Mouse (Mus musculus) adrenal gland, postnatal 14 days (tissue): ENCODE results near the gene Tmem56. TPM values are rescaled to one million over a fixed set of nuclear protein-coding genes. Genes with fewer than 3 reads are reported as not detected.

ENCODE experiments used
- DNase-seq: peaks from one replicate; pipeline ENCODE4 v3.0.0; 2021; ENCODE audit warnings: mixed read lengths
- long read RNA-seq, 2 experiments: library from polyadenylated mRNA; stranded (forward); transcript quantifications; one replicate each; pipeline ENCODE4 v2.0.0; 2021
- total RNA-seq: library from RNA; stranded (reverse); gene quantifications from 2 replicates; pipeline ENCODE4 v1.2.3, GENCODE M21; 2021

The Tmem56 gene
- total RNA-seq, result 24.9 and 35.0 TPM in 2 replicates
- long read RNA-seq, experiment 1, full-length matches to known transcripts, result 6 of 8 reads
- long read RNA-seq, experiment 1, partial matches to known transcripts, result 0 of 8 reads
- long read RNA-seq, experiment 1, other reads (novel, unspliced or antisense), result 2 of 8 reads
- long read RNA-seq, experiment 2, full-length matches to known transcripts, result 7 of 8 reads
- long read RNA-seq, experiment 2, partial matches to known transcripts, result 0 of 8 reads
- long read RNA-seq, experiment 2, other reads (novel, unspliced or antisense), result 1 of 8 reads

DNA sequence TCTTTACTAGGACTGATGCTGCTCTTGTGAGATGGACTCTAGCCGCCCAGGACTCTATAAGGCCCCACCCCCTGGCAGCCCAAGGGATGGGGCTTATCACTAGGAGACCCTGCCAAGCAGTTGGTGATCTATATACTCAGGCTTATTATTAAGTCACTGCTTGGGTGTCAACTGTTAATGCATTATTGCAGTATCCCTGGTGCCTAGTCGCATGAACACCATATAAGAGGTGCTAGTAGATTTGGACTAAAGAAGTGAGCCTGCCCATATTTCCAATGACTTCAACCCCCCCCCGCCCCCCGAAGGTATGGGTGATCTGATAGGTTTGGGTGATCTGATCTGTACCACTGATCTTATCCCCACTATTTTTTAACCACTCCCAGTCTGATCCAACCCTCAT lies at the start of gene Tmem56:
Gene Tmem56 (minus strand): TSS at position 101 of the 400 bp plus-strand sequence.
- no peak for DNase-seq

DNA sequence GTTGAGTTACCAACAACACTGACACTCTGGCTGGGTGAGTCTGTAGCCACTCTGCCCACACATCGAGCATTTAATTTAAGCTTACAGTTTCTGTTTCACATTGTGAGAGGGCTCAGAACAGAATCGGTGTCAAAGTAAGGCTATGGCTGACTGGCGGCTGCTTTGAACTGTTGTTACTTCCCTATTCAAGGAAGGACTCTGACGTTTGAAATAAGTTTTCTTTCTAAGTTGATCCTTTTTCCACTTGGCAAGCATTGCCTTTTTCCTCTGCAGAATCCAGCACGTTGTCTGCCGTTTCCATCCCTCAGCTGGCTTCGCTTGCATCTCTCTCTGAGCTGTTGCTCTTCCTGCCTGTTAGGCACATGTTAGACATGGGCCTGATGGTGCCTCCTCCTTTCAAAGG lies 47.3 kb upstream of the Tmem56 start:
- DNase-seq, result no peak

DNA sequence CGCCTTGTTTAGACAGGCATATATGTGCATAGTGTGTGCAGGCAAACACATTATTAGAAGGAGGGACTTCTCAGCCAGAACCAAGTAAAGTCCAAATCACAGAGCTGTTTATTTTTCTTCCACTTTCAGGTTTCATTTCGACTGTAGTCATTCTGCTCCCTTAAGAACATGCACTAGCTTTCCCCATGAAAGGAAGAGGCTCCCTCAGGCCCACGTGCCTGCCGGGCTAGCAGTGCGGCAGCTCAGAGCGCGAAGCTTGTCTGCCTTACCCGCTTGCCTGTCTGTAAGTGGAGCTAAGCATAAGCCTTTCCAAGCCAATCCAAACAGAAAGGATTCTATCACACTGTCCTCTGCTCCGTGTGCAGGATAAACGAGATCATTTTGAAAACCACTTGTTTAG lies 46.7 kb upstream of the Tmem56 start:
- DNase-seq, result no peak

DNA sequence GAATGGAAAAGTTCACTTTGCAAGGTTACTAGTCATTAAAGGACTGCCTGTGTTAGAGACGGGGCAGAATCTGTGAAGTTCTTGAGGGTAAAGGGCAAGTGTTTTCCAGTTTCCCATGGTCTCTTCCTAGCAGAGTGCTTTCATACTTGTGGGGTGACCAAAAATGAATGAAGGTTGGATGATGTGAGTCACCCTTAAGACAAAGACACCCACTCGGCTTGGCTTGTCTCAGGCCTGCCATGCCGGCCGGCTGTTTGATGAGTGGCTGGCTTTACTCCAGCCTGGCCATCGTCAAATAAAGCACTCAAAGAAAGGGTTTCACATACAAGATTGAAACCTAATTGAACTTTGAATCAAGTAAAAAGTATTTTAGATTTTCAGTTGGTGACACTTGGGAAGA lies 44.5 kb upstream of the Tmem56 start:
- peak; percentile 30 for DNase-seq

DNA sequence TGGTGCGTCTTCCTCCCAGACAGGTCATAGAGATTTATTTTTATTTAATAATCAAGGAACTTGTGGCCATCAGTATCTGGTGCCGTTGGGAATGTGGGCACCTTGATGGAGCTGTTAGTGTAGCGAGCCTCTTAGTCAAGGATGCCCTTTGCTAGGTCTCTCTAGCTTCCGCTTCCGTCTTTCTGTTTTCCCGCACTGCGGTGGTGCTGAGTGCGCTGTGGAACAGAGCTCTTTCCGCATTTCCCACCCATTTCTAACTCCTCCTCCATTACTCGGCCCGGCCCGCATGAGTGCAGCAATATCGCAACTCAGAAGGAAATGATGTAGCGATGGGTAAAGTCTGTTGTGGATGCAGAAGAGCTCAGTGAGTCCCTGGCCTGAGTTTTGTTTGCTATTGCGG lies 40.5 kb upstream of the Tmem56 start:
- no peak for DNase-seq

DNA sequence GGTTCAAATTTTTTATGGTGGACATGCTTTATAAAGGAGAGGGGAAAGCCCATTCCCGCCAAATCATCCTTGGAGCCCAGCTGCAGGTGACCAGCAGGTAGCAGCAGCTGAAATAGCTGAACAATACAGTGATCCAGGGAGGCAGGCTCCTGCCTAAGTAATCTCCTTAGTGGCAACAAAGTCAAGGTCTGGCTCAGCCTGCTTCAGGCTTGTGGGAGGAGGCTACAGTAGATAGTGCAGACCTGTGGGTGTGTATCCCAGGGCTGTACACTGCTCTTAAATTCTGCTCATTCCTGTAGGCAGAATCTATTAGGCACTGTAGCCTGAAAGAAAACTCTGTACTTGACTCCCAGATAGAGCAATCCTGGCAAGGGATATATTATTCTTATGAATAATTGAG lies 38.0 kb upstream of the Tmem56 start:
- no peak for DNase-seq

GRCm38 (mm10) chr3:121319906-121320305 lies 37.0 kb upstream of the Tmem56 start:
- DNase-seq, result no peak

- no peak for DNase-seq
Measured at GRCm38 (mm10) chr3:121315498-121315897, 32.6 kb upstream of the Tmem56 start.

DNA sequence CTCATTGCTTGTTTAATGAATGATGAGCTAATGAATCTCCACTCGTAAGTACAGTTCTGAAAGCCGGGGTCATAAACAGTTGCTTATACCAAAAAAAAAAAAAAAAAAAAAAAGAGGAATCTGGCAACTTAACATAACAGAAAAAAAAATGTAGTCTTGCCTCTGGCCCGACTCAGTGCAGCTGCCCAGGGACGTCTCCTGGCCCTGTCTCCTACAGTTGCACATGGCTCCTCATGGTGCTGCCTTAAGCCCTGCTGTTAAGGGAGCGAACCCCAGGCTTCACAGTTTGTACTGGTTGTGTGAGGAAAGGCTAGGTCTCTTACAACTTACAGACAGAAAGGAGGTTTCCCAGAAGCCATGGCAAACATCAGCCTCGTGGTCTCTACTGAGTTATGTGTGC lies 31.3 kb upstream of the Tmem56 start:
- DNase-seq, result no peak

DNA sequence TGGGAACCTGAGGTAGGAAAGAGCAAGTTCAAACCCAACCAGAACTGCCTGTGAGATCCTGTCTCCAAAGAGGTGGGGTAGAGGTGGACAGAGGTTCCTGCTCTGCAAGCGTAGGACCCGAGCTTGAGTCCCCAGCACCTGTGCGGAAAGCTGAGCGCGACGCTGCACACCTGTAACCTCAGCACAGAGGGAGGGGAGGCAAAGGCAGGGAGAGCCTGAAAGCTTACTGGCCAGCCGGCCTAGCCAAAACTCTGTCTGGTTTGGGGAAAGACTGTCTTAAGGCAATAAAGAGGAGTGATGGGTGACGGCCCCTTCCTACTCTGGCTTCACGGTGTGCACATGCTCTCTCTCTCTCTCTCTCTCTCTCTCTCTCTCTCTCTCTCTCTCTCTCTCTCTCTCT lies 30.1 kb upstream of the Tmem56 start:
- no peak for DNase-seq

DNA sequence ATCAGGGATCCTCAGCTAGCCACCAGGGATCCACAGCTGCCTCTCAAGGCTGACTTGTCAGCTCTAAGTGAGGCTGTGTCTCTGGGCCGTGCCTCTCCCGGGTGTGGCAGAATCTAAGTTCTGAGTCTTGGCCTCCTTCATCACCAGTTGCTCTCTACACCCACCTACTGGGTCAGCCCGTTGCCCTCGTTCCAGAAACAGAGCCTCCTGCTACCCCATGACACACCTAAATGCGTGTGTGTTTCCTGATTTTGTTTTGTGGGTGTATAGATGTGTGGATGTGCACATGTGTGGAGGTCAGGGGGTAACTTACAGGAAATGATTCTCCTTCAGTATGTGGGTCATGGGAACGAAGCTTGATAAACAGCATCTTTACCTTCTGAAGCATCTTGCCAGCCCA lies 29.5 kb upstream of the Tmem56 start:
- DNase-seq, result no peak

DNA sequence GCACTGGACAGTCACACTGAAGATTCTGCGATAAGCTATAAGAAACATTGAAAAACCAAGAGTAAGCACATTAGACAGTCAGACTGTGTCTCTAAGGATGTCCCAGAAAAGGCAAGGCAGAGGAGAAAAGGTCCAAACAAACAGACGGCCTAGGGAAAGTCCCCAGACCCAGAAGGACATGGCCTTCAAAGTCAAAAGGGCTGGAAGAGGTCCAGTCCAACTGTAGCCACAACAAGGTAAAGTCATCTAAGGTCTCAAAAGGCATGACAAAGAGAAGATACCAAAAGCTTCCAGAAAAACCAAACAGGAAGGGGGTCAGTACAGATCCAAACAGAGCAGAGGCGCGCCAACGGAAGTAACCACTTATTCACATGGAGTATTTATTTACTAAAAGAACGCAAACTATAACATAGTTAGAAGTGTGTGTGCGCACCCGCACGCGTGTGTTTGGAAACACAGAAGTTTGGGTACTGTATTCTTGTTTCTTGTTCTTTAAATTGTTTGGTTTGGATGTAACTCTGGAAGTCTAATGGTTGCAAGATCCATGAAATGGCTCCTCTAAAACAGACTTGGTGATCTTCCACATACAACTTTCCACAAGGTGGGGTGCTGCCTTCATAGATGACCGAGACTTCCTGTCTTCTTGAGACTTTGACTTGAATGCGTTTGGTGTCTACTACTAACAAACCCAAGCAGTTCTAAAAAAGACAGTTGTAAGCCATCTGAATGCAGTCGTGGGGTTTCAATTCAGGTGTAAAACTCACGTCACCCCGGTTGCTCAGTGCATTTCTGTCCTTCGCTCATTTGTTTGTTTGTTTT lies 27.2 kb upstream of the Tmem56 start:
- DNase-seq, result peak; percentile 64

DNA sequence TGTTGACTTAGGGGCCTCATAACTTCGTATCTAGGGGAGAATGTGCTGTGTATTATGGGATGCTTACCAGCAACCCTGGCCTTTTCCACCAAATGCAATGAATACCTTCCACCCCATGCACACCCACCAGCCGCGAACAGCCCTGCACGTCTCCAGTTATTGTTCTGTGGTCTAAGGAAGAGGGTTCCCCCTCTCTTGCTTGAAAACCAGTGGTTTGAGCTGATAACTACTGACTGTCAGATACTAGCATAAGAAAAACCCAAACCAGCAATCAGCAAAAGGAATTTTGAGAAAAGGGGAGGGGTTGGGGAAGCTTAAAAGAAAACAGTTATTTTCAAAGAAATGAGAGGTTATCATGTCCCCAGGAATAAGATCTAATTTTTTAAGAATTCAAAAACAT lies 26.5 kb upstream of the Tmem56 start:
- DNase-seq, result no peak

- no peak for DNase-seq
Measured at GRCm38 (mm10) chr3:121308935-121309334, 26.0 kb upstream of the Tmem56 start.

DNA sequence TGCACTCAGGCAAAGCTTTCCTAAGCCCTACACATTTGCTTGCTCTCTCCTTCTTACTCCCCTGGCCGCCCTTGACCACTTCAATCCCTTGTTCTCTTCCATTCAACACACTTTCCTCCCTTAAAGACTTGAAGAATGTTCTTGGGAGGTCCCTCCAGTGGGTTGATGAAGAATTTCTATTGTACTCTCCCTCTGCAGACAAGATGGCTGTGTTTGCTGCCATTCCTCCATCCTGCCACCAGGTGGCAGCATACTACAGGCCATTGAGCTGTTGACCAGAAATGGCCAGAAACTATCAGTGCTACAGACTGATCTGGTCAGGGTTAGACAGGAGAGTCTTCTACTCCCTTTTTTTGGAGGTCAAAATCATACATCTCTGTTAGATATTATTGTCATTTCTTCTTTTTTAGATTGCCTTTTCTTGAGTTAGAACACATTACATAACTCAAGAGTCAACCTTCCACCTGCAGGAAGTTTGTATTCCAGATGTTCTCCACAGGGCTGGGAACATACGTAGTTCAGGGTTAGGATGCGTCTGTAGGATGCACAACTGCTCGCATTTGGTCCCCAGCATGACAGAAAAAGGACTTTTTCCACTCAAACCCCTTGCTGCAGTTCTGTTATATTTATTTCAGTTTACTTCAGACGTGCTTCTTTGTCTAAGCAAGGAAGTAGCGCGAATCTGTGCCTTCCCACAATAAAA lies 24.8 kb upstream of the Tmem56 start:
- DNase-seq, result peak; percentile 87

DNA sequence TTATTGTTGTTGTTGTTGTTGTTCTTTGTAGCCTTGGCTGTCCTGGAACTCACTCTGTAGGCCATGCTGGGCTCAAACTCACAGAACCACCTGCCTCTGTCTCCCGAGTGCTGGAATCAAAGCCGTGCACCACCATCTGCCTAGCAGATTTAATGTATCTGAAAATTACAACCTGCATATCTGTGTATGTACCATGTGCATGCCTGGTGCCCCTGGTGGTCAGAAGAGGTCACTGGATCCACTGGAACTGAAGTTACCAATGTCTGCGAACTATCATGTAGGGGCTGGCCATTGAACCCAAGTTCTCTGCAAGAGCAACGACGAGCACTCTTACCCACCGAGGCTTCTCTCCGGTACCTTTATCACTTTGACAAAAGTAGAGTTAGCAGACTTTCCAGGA lies 23.7 kb upstream of the Tmem56 start:
- peak; percentile 34 for DNase-seq

- no peak for DNase-seq
Measured at GRCm38 (mm10) chr3:121294200-121294599, 11.3 kb upstream of the Tmem56 start.

DNA sequence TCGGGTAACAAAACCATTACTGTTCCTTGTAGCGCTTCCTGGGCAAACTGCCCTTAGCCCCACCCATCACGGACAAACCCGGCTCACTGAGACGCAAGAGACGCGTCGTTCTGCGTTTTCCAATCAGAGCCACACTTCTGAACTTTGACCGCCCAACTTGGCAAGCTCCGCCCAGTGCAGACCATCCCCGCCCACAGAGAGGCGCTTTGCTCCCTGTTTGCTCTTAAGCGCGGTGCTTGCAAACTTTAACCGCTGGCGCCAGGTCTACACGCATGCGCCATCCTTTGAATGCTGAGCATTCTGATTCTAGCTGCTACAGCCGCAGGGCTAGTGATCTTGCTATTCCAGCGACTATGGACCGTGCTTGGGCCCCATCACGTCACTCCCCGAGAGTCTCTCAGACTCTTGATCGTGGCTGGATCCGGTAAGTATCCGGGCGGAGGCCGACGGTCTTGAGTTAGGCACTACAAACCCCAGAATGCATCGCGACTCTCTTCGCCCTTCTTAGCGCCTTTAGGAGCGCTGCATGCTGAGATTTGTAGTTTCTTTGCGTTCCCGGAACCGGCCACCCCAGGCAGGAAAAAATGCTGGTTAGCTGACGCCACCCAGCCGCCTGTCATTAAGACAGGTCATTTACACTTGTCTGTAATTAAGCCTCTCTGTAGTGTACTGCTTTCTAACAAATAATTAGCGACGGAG lies 8.8 kb upstream of the Tmem56 start, which contains the start of gene Alg14:
Gene Alg14 (plus strand): TSS at position 214 of the 699 bp plus-strand sequence.
- peak; percentile 97 for DNase-seq

GRCm38 (mm10) chr3:121291225-121291559 lies 8.3 kb upstream of the Tmem56 start:
- no peak for DNase-seq

DNA sequence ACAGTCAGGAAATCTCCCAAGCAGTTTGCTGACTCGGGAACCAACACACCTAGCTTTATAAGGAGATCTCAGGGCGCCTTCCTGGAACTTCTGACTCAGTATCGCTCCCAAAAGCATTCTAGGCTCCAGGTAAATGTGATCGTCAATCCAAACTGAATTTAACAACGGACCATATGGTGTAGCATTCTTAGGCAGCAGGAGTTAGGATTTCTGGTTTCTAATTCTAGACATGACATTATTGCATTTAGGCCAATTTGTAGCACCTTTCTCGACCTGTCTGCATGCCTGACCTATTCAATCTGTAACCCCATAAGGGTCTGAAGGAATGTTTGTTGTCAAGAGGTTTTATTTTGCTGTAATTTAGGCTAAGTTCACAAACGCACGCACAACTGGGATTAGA lies 7.8 kb upstream of the Tmem56 start:
- no peak for DNase-seq

DNA sequence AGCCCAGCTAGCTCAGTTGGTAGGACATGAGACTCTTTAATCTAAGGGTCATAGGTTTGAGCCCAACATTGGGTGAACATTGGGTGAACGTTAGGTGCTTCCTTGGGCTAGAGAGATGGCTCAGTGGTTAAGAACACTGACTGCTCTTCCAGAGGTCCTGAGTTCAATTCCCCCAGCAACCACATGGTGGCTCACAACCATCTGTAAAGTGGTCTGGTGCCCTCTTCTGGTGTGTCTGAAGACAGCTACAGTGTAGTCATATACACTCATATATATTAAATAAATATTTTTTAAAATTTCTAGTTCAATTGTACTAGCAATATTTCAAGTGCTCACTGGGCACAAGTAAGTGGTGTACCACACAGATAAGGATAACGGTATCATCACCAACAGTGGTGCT lies 4.3 kb upstream of the Tmem56 start:
- DNase-seq, result no peak

DNA sequence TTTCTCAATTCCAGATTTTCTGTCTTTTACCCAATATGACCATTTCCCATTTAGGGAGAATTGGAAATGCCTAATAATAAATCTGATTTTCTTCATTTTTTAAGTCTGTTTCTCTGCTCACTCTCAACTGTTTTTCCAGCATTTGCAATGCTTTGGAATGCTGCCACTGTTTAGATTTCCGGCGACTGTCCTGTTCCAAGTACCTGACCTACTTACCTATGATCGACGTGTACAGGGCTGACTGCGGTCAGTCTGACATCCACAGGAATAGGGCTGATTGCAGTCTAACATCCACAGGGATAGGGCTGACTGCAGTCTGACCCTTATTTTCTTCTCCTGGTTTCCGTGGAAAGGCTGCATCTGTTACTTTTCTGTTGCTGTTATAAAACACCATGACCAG lies 2.3 kb upstream of the Tmem56 start:
- no peak for DNase-seq

- DNase-seq, result no peak
Measured at GRCm38 (mm10) chr3:121279679-121280078, 3.2 kb downstream of the Tmem56 start.
